Mouse (Mus musculus) thymus, adult 2 months (tissue): Measurements from ENCODE around the gene Tmem38a.

Experiments used
- CTCF ChIP-seq: fragments of 200-500 bp; IDR thresholded peaks from 2 replicates; pipeline ENCODE4 v1.5.1; 2012; ENCODE audit warnings: mild to moderate bottlenecking, control low read depth, low read length, moderate library complexity, borderline replicate concordance; ENCODE audit not compliant: control insufficient read depth, poor library complexity, insufficient read depth; ENCODE audit errors: extremely low read depth
- POLR2A ChIP-seq: fragments of 200-500 bp; IDR thresholded peaks from 2 replicates; pipeline ENCODE4 v1.6.1; 2012; ENCODE audit warnings: mild to moderate bottlenecking, low read length, control low read depth, moderate library complexity; ENCODE audit not compliant: control insufficient read depth, poor library complexity, insufficient read depth; ENCODE audit errors: extremely low read depth

- peak; percentile 41; the same call in 1 of the 2 replicates for TF ChIP-seq CTCF
- no peak; the same call in 1 of the 2 replicates for TF ChIP-seq POLR2A
Observed at GRCm38 (mm10) chr8:72570633-72571610, 933 bp upstream of the Tmem38a start, which contains the start of gene Smim7.
